In genomic region chr13:93237677-93238398, GRCm38 (mm10) we compare ENCODE assay signal across 7 mouse cellular contexts. TPM values are rescaled to one million over a fixed set of nuclear protein-coding genes. Genes with fewer than 3 reads are reported as not detected.
DNase-seq lines count a peak whose midpoint lies in the region; ATAC-seq and TF ChIP-seq lines count a peak whose summit lies in the region.

No protein-coding gene starts in this region.

- TF ChIP-seq EP300 in MEL (IDR thresholded peaks at IDR 0.05; ENCODE audit: low read depth in 1 of 2, low read length in 2 of 2): no peak

- peak; percentile 10; the same call in 1 of the 2 replicates for ATAC-seq in liver, embryonic 15.5 days (ENCODE audit: insufficient read depth)
- ATAC-seq in forebrain, embryonic 15.5 days (replicated peaks): no peak

- H3K27ac ChIP-seq in MEL (ENCODE audit: control insufficient read depth, low read depth, low read length): peak overlapping the region; percentile 25
- peak overlapping the region; percentile 75 for H3K27ac ChIP-seq in liver, embryonic 15.5 days (replicated peaks)
- no peak overlapping the region for H3K27ac ChIP-seq in forebrain, embryonic 15.5 days (replicated peaks)

- no peak for TF ChIP-seq RAD21 in MEL (IDR thresholded peaks at IDR 0.05; ENCODE audit: low read depth, low read length)

- no peak for TF ChIP-seq POLR2A in MEL (IDR thresholded peaks at IDR 0.05; ENCODE audit: control insufficient read depth in 1 of 2, insufficient read depth in 1 of 2, low read depth in 1 of 2, low read length in 2 of 2, poor library complexity in 1 of 2)

- TF ChIP-seq CTCF in MEL (IDR thresholded peaks at IDR 0.05 in 2 of 3, conservative IDR thresholded peaks at IDR 0.05 in 1 of 3; ENCODE audit: control insufficient read depth in 1 of 3, insufficient read depth in 1 of 3, low read depth in 2 of 3, low read length in 3 of 3, poor library complexity in 1 of 3, severe bottlenecking in 1 of 3): no peak

- DNase-seq in 3T3-L1 (ENCODE audit: low read depth, low spot score): peak; percentile 16
- DNase-seq in MEL (ENCODE audit: low read depth, low spot score): peak; percentile 64
- peak; percentile 63 to 66 for DNase-seq in heart, postnatal 10 days
- no peak for DNase-seq in thymus, postnatal 25 days
- no peak for DNase-seq in urinary bladder, postnatal 10 days (ENCODE audit: low spot score)

- peaks cover 0 to 2% of the 10 kb centered on the region in 2 experiments; a peak in 2 of 4 replicates for H3K36me3 ChIP-seq in MEL (ENCODE audit: control insufficient read depth in 1 of 2, insufficient read depth in 2 of 2, low read length in 2 of 2)
- H3K36me3 ChIP-seq in liver, embryonic 15.5 days (replicated peaks): no peaks in the 10 kb centered on the region
- H3K36me3 ChIP-seq in forebrain, embryonic 15.5 days: no peaks in the 10 kb centered on the region

- intact Hi-C loops in heart, postnatal 10 days (cut with DNase I): no loop called here

- no peaks in the 10 kb centered on the region for H3K79me2 ChIP-seq in MEL (ENCODE audit: control insufficient read depth, insufficient read depth, low read length, poor library complexity)

- H3K9ac ChIP-seq in MEL (ENCODE audit: control insufficient read depth, low read depth, low read length, poor library complexity, severe bottlenecking): 0 out of 2 replicates have a peak overlapping the region, but pooled peaks have one; percentile 17
- no peak overlapping the region for H3K9ac ChIP-seq in liver, embryonic 15.5 days
- no peak overlapping the region for H3K9ac ChIP-seq in forebrain, embryonic 15.5 days (replicated peaks)

- H3K27me3 ChIP-seq in MEL (ENCODE audit: control insufficient read depth in 1 of 2, insufficient read depth in 2 of 2, low read length in 2 of 2): no peaks in the 10 kb centered on the region
- no peaks in the 10 kb centered on the region for H3K27me3 ChIP-seq in liver, embryonic 15.5 days
- no peaks in the 10 kb centered on the region for H3K27me3 ChIP-seq in forebrain, embryonic 15.5 days

- 47% methylated on average over 9 of the region's 9 CpGs for WGBS in liver, embryonic 15.5 days (ENCODE audit: insufficient replicate concordance)
- 81% methylated on average over 9 of the region's 9 CpGs for WGBS in forebrain, embryonic 15.5 days

- H3K4me3 ChIP-seq in MEL (ENCODE audit: control insufficient read depth in 1 of 2, insufficient read depth in 1 of 2, low read depth in 2 of 2, low read length in 2 of 2): peak overlapping the region in 1 of 2 experiments; percentile 18; a peak in 1 of 4 replicates
- H3K4me3 ChIP-seq in liver, embryonic 15.5 days (replicated peaks): no peak overlapping the region
- no peak overlapping the region for H3K4me3 ChIP-seq in forebrain, embryonic 15.5 days

- no peak overlapping the region for H3K4me2 ChIP-seq in liver, embryonic 15.5 days
- H3K4me2 ChIP-seq in forebrain, embryonic 15.5 days (replicated peaks): no peak overlapping the region

- no peaks in the 10 kb centered on the region for H3K9me3 ChIP-seq in MEL (replicated peaks; ENCODE audit: insufficient read depth, low read length)
- H3K9me3 ChIP-seq in liver, embryonic 15.5 days (replicated peaks): no peaks in the 10 kb centered on the region
- H3K9me3 ChIP-seq in forebrain, embryonic 15.5 days: no peaks in the 10 kb centered on the region

- H3K4me1 ChIP-seq in MEL (ENCODE audit: control insufficient read depth in 1 of 2, insufficient read depth in 2 of 2, low read length in 2 of 2): peaks cover 0 to 6% of the 10 kb centered on the region in 2 experiments; a peak in 3 of 4 replicates
- H3K4me1 ChIP-seq in liver, embryonic 15.5 days (replicated peaks): peaks cover 40% of the 10 kb centered on the region
- no peaks in the 10 kb centered on the region for H3K4me1 ChIP-seq in forebrain, embryonic 15.5 days

TF ChIP-seq in MEL, 35 proteins besides CTCF, POLR2A, EP300 and RAD21:
- TF ChIP-seq SMC3 (IDR thresholded peaks at IDR 0.05; ENCODE audit: low read depth, low read length): 0 out of 2 replicates have a peak, but pooled peaks have one; percentile 6
- no peak for TF ChIP-seq TCF12 (IDR thresholded peaks at IDR 0.05; ENCODE audit: low read depth, low read length)

RNA-seq across cellular contexts. Expression of gene Tent2, which starts 45.7 kb away (rescaled TPM):
- total RNA-seq in MEL (2012; rRNA removed): 13.0 and 13.9 TPM in 2 replicates
- 10 to 100 TPM in 1 of 2 experiments, not detected in 1; 39.2 TPM for polyA plus RNA-seq in MEL (2012; ENCODE audit: insufficient read depth in 1 of 2, insufficient read length in 2 of 2, low read depth in 1 of 2, low replicate concordance in 2 of 2, missing spikeins in 1 of 2)
- total RNA-seq in heart, postnatal 10 days (2021): 10 to 100 TPM; 24.0 to 25.8 TPM
- polyA plus RNA-seq in liver, embryonic 15.5 days (2015; fragmentation: Nextera tagmentation; extraction: Ambion mirVana): 31.7 and 33.8 TPM in 2 replicates
- 45.3 and 45.9 TPM in 2 replicates for polyA plus RNA-seq in forebrain, embryonic 15.5 days (2015; fragmentation: Nextera tagmentation; extraction: Ambion mirVana)

Comparison
In these comparisons a context has a peak if more than half of its experiments do, and no peak if none do; other contexts are left out.
1. DNase-seq: peak in 3T3-L1 (single experiment), MEL (single experiment) and heart, postnatal 10 days (2 of 2); none in thymus, postnatal 25 days (single experiment) and urinary bladder, postnatal 10 days (single experiment).